Comparison of ENCODE assay signal across 11 mouse cellular contexts in the genomic region with DNA sequence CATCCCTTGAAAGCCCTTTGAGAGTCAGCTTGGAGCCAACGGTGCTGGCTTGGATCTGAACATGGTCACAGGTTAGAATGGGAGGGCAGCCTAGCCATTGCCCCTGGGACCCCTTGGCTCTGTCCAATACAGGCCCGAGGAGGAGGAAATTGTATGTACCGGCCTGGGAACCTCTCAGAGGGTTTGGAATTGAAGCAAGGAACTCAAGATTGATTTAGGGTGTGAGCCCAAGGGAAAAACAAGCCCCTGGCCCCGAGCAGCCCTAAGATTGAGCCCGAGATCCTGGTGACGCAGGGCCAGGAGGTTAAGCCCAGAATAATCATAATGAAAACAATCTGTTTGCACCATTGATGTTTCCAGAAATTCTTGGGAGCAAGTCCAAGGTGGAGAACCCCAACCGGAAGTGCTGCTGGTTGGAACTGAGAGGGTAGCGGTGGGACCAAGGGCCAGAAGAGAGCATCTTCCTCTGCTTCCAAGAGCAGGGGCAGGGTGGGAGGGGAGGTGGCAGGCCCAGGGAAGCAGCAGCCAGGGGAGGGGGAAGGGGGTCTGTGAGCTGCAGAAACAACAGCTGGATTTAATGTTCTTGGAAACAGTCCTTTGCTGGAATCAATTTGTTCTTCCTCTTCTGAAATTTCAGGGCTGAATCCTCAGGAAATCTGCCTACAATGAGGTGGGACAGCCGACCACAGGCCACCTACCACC. TPM values are rescaled to one million over a fixed set of nuclear protein-coding genes. Genes with fewer than 3 reads are reported as not detected.
DNase-seq lines count a peak whose midpoint lies in the region; ATAC-seq lines count a peak whose summit lies in the region.
"Had no signal": no experiment of that assay in that cellular context is flagged by ENCODE, and none has a peak within 500 bp of the region (broad histone marks: within the 10 kb centered on the region; RNA-seq: fewer than 3 reads in every experiment).

No protein-coding gene starts in this region.

- no peak overlapping the region for H3K9ac ChIP-seq in heart, embryonic 16.5 days (ENCODE audit: low read length)
- H3K9ac ChIP-seq: hindbrain, embryonic 15.5 days had no signal

- H3K36me3 ChIP-seq in heart, embryonic 16.5 days (ENCODE audit: control insufficient read depth, insufficient read depth) = no peaks in the 10 kb centered on the region
- H3K36me3 ChIP-seq in limb, embryonic 10.5 days = no peaks in the 10 kb centered on the region
- H3K36me3 ChIP-seq: hindbrain, embryonic 15.5 days had no signal

- no peak overlapping the region for H3K4me2 ChIP-seq in heart, embryonic 16.5 days (ENCODE audit: low read depth, low read length)
- H3K4me2 ChIP-seq: hindbrain, embryonic 15.5 days had no signal

- ATAC-seq in heart, embryonic 16.5 days (replicated peaks; ENCODE audit: extremely low read depth, insufficient read depth, low FRiP score) = no peak

- peak; percentile 42 for DNase-seq in 3T3-L1 (ENCODE audit: low read depth, low spot score)
- peak; percentile 51 for DNase-seq in embryo, embryonic 10.5 days (ENCODE audit: low spot score)
- DNase-seq in limb, embryonic 10.5 days (ENCODE audit: low spot score) = peak; percentile 67
- DNase-seq in urinary bladder, adult 2 months (ENCODE audit: low spot score) = no peak
- no peak for DNase-seq in right cerebral cortex, adult 2 months (ENCODE audit: low spot score in 2 of 2)
- no peak for DNase-seq in thymus, postnatal 14 days
- no peak for DNase-seq in retina, postnatal 1 day
- DNase-seq: cerebellum, adult 2 months; right cerebral cortex, postnatal 25 days had no signal

- WGBS in heart, embryonic 16.5 days = 58% methylated on average over 9 of the region's 9 CpGs
- 23% methylated on average over 9 of the region's 9 CpGs for WGBS in limb, embryonic 10.5 days

- peak overlapping the region; percentile 38 for H3K27ac ChIP-seq in heart, embryonic 16.5 days (ENCODE audit: low read length)
- H3K27ac ChIP-seq in limb, embryonic 10.5 days = peak overlapping the region; percentile 72
- H3K27ac ChIP-seq: hindbrain, embryonic 15.5 days had no signal

- H3K4me1 ChIP-seq in heart, embryonic 16.5 days (ENCODE audit: control insufficient read depth, insufficient read depth, low read length) = 0 out of 2 replicates have a peak, but pooled peaks cover 2% of the 10 kb centered on the region
- peaks cover 60% of the 10 kb centered on the region for H3K4me1 ChIP-seq in limb, embryonic 10.5 days

- H3K9me3 ChIP-seq in heart, embryonic 16.5 days (replicated peaks; ENCODE audit: control insufficient read depth, low read length) = no peaks in the 10 kb centered on the region
- no peaks in the 10 kb centered on the region for H3K9me3 ChIP-seq in limb, embryonic 10.5 days (replicated peaks)
- H3K9me3 ChIP-seq: hindbrain, embryonic 15.5 days had no signal

- no peak overlapping the region for H3K4me3 ChIP-seq in heart, embryonic 16.5 days (ENCODE audit: low read length)
- no peak overlapping the region for H3K4me3 ChIP-seq in limb, embryonic 10.5 days
- H3K4me3 ChIP-seq: hindbrain, embryonic 15.5 days had no signal

- H3K27me3 ChIP-seq in heart, embryonic 16.5 days (ENCODE audit: control insufficient read depth, insufficient read depth, low read length) = no peaks in the 10 kb centered on the region
- H3K27me3 ChIP-seq in limb, embryonic 10.5 days (ENCODE audit: low read depth, poor library complexity, severe bottlenecking) = no peaks in the 10 kb centered on the region
- H3K27me3 ChIP-seq: hindbrain, embryonic 15.5 days had no signal

RNA-seq across cellular contexts. Expression of a gene that starts 10.6 kb away (rescaled TPM):
- 7.9 and 8.2 TPM in 2 replicates for polyA plus RNA-seq in heart, embryonic 16.5 days (2015; fragmentation: Nextera tagmentation; extraction: Ambion mirVana)
- 0.29 and 0.50 TPM in 2 replicates for polyA plus RNA-seq in limb, embryonic 10.5 days (2016; fragmentation: Nextera tagmentation; extraction: Ambion mirVana)
- polyA plus RNA-seq in urinary bladder, adult 2 months (2012; rRNA removed) = 4.8 and 7.4 TPM in 2 replicates

Comparison
In these comparisons a context has a peak if more than half of its experiments do, and no peak if none do; other contexts are left out.
1. DNase-seq: peak in 3T3-L1 (single experiment), embryo, embryonic 10.5 days (single experiment) and limb, embryonic 10.5 days (single experiment); none in urinary bladder, adult 2 months (single experiment), right cerebral cortex, adult 2 months (0 of 2), thymus, postnatal 14 days (single experiment) and retina, postnatal 1 day (single experiment).